Mouse (Mus musculus) kidney, embryonic 16.5 days (tissue): ENCODE results near the gene Gja4. TPM values are rescaled to one million over a fixed set of nuclear protein-coding genes. Genes with fewer than 3 reads are reported as not detected.

Experiments
- ATAC-seq: fragments of 200-750 bp; cut with Nextera tagmentation; 2 replicates; pipeline ENCODE4 v1.8.0; 2017; ENCODE audit warnings: moderate TSS enrichment; ENCODE audit not compliant: low FRiP score, low TSS enrichment
- H3K27ac ChIP-seq: fragments of 300-500 bp; sonication (generic); 2 replicates; pipeline ENCODE4 v1.5.1; 2014; ENCODE audit warnings: low read length
- H3K27me3 ChIP-seq: fragments of 300-500 bp; sonication (generic); 2 replicates; pipeline ENCODE4 v1.6.1; 2014; ENCODE audit warnings: low read length, control low read depth, mixed read lengths; ENCODE audit not compliant: insufficient read depth
- H3K36me3 ChIP-seq: fragments of 300-500 bp; sonication (generic); 2 replicates; pipeline ENCODE4 v1.6.1; 2014; ENCODE audit warnings: low read length, control low read depth, mixed read lengths; ENCODE audit not compliant: insufficient read depth
- H3K4me1 ChIP-seq: fragments of 300-500 bp; sonication (generic); 2 replicates; pipeline ENCODE4 v1.6.1; 2014; ENCODE audit warnings: low read length, control low read depth, mixed read lengths; ENCODE audit not compliant: insufficient read depth
- H3K4me2 ChIP-seq: fragments of 300-500 bp; sonication (generic); replicated peaks from 2 replicates; pipeline ENCODE4 v1.6.1; 2014; ENCODE audit warnings: low read depth, low read length
- H3K4me3 ChIP-seq: fragments of 300-500 bp; sonication (generic); 2 replicates; pipeline ENCODE4 v1.5.1; 2014; ENCODE audit warnings: mild to moderate bottlenecking, low read length
- H3K9ac ChIP-seq: fragments of 300-500 bp; sonication (generic); replicated peaks from 2 replicates; pipeline ENCODE4 v1.6.1; 2014; ENCODE audit warnings: low read length
- H3K9me3 ChIP-seq: fragments of 300-500 bp; sonication (generic); 2 replicates; pipeline ENCODE4 v1.6.1; 2016; ENCODE audit warnings: low read length, control low read depth
- WGBS: fragments of 180-500 bp; shearing (Covaris S2); extraction: QIAGEN DNeasy Blood & Tissue Kit; methylation state at CpG from one replicate; pipeline ENCODE4 v1.1.7; 2014; 5-methylcytosine and 5-hydroxymethylcytosine counted together
- polyA plus RNA-seq: library from polyadenylated mRNA; unstranded; fragments of >200 nt; fragmentation: Nextera tagmentation; extraction: Ambion mirVana; gene quantifications from 2 replicates; pipeline ENCODE4 v1.2.1, GENCODE M21; 2015

Gja4 gene
- polyA plus RNA-seq, 1 experiment from 2014 or later = 30.9 TPM

DNA sequence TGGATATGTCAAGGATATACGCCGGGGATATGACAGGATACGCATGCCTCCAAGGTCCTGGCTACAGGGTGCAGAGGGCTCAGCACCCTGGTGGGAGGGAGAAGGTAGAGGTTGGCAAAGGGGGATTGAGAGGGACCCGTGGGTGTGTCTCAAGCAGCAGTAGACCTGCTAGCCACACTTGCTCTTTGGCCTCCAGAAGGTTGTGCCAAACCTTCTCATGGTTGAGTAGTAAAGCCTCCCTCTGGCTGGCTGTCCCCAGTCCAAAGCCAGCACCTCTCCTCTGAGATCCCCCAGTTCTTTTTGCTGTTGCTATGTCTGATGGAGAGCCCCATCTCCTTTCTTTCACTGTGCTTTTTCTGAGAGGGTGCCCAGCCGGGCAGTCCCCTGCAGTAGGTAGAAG, 11.4 kb upstream of the Gja4 start:
- peaks cover 25% of the 10 kb centered on the region for H3K27me3 ChIP-seq
- no peak overlapping the region for H3K4me3 ChIP-seq
- no peaks in the 10 kb centered on the region for H3K9me3 ChIP-seq
- H3K4me1 ChIP-seq = peaks cover 10% of the 10 kb centered on the region
- 79% methylated on average over 5 of the region's 5 CpGs for WGBS
- no peak overlapping the region for H3K4me2 ChIP-seq
- H3K36me3 ChIP-seq = no peaks in the 10 kb centered on the region
- H3K27ac ChIP-seq = no peak overlapping the region
- ATAC-seq = no peak
- no peak overlapping the region for H3K9ac ChIP-seq

DNA sequence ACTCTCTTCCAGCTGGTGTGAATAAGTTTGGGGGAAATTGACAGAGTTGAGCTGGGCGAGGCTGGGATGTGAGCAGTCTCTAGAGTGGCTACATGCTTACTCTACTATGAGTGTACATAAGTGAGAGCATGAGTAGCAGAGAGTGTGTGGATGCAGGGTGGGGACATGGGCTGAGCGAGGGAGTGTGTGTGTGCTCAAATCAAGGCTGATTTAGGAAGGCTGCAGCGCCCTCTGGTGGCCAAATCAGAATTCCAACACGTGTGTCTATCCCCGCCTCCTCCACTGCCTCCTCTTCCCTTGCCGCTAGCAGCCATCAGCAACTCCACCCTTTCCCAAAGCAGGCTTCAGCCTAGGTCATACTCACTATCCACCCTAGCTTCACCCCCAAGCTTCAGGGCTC, 10.9 kb upstream of the Gja4 start:
- no peaks in the 10 kb centered on the region for H3K36me3 ChIP-seq
- no peak overlapping the region for H3K9ac ChIP-seq
- peak; percentile 78 for ATAC-seq
- no peaks in the 10 kb centered on the region for H3K9me3 ChIP-seq
- H3K4me3 ChIP-seq = no peak overlapping the region
- H3K27ac ChIP-seq = no peak overlapping the region
- WGBS = 10% methylated on average over 6 of the region's 6 CpGs
- H3K4me2 ChIP-seq = no peak overlapping the region
- H3K27me3 ChIP-seq = peaks cover 20% of the 10 kb centered on the region
- peaks cover 7% of the 10 kb centered on the region for H3K4me1 ChIP-seq

DNA sequence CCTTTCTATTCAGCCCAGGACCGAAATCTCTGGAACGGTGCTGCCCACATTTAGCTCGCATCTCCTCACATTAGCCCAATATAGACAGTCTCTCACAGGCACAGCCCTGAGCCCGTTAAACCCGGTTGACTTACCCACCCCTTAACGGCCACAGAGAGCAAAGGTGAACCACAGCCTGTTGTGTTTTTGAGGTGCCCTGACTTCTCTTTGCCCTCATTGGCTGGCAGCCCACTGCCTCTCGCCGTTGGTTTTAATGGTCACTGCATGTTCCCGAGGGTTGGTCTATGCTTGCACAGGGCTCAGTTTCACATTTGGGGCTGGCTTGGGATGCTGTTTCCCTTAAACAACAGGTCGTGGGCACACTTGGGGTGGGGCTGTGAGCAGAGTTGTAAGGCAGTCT, 10.5 kb upstream of the Gja4 start:
- no peak overlapping the region for H3K4me3 ChIP-seq
- no peaks in the 10 kb centered on the region for H3K36me3 ChIP-seq
- H3K27ac ChIP-seq = no peak overlapping the region
- no peak for ATAC-seq
- peaks cover 16% of the 10 kb centered on the region for H3K27me3 ChIP-seq
- WGBS = 61% methylated on average over 10 of the region's 10 CpGs
- H3K9me3 ChIP-seq = no peaks in the 10 kb centered on the region
- no peak overlapping the region for H3K4me2 ChIP-seq
- no peak overlapping the region for H3K9ac ChIP-seq
- H3K4me1 ChIP-seq = peaks cover 2% of the 10 kb centered on the region; the same call in 1 of the 2 replicates

DNA sequence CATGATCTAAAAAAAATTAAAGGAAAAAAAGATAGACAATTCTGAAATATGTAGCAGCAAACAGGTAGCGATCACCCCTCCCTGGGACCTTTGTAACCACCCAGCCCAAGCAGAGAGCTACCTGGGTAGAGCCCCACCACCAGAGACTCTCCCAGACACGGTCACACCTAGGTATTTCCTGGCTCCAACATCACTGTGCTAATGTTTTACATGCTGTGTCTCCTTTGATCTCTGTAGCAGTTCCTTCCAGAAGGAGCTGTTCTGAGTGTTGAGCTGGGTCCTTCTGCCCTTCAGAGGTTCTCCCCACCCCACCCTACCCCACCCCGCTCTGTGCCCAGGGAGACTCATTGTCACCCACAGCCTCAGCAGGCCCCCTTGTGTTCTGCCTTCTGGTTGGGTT, 9.8 kb upstream of the Gja4 start:
- no peak for ATAC-seq
- Histone ChIP-seq H3K9me3 (no peaks in the 10 kb centered on the region), H3K36me3 (no peaks in the 10 kb centered on the region), H3K27ac (no peak overlapping the region), H3K4me3 (no peak overlapping the region), H3K27me3 (peaks cover 13% of the 10 kb centered on the region), H3K4me1 (no peaks in the 10 kb centered on the region), H3K9ac (no peak overlapping the region), H3K4me2 (no peak overlapping the region)
- WGBS = 71% methylated on average over 3 of the region's 3 CpGs

DNA sequence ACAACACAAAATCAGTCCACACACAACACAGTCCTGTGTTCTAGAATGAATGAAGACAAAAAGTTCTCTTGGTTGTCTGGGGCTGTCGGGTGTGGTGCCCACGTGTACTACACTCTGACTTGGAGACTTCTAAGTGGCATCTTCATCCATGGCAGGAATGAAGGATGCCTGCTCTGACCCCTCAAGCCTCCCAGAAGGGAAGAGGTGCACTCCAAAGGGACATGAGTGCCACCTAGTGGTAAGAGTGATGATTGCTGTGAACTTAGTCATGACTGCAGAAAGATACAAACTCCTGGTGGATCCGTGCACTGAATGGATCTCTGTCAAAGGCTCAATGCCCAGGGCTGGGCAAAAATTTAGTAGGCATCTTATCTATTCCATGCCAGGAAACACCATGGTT, 5.8 kb upstream of the Gja4 start:
- Histone ChIP-seq H3K27me3 (0 out of 2 replicates have a peak, but pooled peaks cover 5% of the 10 kb centered on the region), H3K4me3 (no peak overlapping the region), H3K4me2 (no peak overlapping the region), H3K27ac (no peak overlapping the region), H3K9me3 (no peaks in the 10 kb centered on the region), H3K36me3 (no peaks in the 10 kb centered on the region), H3K4me1 (no peaks in the 10 kb centered on the region), H3K9ac (no peak overlapping the region)
- WGBS = 1% methylated on average over 3 of the region's 3 CpGs
- peak; percentile 47; the same call in 1 of the 2 replicates for ATAC-seq

DNA sequence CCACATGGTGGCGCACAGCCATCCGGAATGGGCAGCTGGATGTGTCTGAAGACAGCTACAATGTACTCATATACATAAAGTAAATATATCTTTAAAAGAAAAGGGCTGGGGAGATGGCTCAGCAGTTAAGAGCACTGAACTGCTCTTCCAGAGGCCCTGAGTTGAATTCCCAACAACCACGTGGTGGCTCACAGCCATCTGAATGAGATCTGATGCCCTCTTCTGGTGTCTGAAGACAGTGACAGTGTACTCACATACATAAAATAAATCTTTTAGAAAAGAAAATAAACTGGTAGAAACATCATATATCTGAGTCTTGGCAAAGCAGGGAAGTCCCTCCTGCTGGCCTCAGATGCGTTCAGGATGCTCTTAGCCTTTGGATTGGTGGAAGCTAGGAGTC, 3.3 kb upstream of the Gja4 start:
- 55% methylated on average over 4 of the region's 4 CpGs for WGBS
- Histone ChIP-seq H3K4me3 (no peak overlapping the region), H3K4me2 (no peak overlapping the region), H3K36me3 (no peaks in the 10 kb centered on the region), H3K27ac (no peak overlapping the region), H3K9me3 (no peaks in the 10 kb centered on the region), H3K4me1 (peaks cover 12% of the 10 kb centered on the region), H3K27me3 (peaks cover 20% of the 10 kb centered on the region), H3K9ac (no peak overlapping the region)
- no peak for ATAC-seq

DNA sequence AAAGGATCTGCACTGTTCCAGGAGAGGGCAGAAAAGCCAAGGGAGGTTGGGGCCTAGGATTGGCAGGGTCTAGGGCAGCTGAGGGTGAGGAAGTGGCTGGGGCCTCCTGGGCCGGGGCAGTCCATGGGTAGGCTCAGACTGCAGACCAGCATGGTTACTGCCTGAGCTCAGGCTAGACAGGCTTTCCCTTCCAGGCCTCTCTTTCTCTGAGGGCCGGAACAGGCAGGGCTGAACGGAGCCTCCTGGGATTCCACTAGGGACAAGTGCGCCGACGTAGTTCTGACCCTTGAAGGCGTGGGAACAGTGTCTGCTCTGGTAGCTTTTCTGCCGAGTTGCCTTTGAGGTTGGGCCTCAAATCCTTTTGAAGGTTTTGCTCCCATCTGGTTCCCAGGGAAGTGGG, 1.9 kb upstream of the Gja4 start:
- H3K27ac ChIP-seq = no peak overlapping the region
- H3K9me3 ChIP-seq = no peaks in the 10 kb centered on the region
- no peak overlapping the region for H3K4me3 ChIP-seq
- 81% methylated on average over 8 of the region's 8 CpGs for WGBS
- H3K36me3 ChIP-seq = no peaks in the 10 kb centered on the region
- no peak overlapping the region for H3K9ac ChIP-seq
- ATAC-seq = no peak
- peaks cover 12% of the 10 kb centered on the region for H3K4me1 ChIP-seq
- H3K27me3 ChIP-seq = peaks cover 23% of the 10 kb centered on the region
- H3K4me2 ChIP-seq = no peak overlapping the region

DNA sequence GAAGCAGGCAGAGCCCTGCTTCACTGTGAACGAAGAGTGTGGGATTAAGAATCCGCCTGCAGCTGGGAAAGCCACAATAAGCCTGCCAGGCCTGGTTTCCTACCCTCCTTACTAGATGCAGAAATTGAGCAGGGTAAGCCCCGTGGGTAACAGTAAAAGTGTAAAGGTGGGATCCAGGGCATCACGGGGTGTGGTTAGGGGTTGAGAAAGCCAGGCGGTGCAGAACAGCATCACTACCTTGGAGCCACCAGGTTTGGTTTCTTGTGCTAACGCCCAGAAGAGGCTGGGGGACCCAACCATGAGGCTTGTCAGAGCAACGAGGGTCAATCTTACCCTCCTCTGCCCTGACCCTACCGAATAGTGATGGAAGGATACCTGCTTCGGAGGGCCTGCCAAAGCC, 746 bp upstream of the Gja4 start:
- no peak overlapping the region; the same call in 1 of the 2 replicates for H3K9ac ChIP-seq
- peaks cover 23% of the 10 kb centered on the region for H3K27me3 ChIP-seq
- no peaks in the 10 kb centered on the region for H3K36me3 ChIP-seq
- H3K4me2 ChIP-seq = no peak overlapping the region; the same call in 1 of the 2 replicates
- H3K4me1 ChIP-seq = peaks cover 12% of the 10 kb centered on the region
- ATAC-seq = no peak
- no peak overlapping the region for H3K4me3 ChIP-seq
- H3K27ac ChIP-seq = no peak overlapping the region
- 56% methylated on average over 9 of the region's 9 CpGs for WGBS
- no peaks in the 10 kb centered on the region for H3K9me3 ChIP-seq

DNA sequence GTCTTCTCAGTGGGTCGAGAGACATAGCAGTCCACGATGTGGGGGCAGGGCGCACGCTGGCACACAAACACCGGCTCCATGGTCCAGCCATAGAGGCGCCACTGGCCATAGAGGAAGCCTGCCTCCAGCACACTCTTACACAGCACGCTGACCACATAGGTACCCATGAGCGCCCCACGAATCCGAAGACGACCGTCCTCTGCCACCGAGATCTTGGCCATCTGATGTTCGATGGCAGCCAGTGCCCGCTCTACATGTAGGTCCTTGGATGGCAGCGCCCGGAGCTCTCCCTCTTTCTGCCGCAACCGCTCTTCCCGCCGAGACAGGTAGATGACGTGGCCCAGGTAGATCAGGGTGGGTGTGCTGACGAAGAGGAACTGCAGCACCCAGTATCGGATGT, 1.5 kb downstream of the Gja4 start:
- Histone ChIP-seq H3K36me3 (no peaks in the 10 kb centered on the region), H3K4me2 (peak overlapping the region; percentile 26; the same call in 1 of the 2 replicates), H3K9ac (no peak overlapping the region), H3K27me3 (peaks cover 23% of the 10 kb centered on the region), H3K27ac (no peak overlapping the region), H3K4me1 (peaks cover 12% of the 10 kb centered on the region), H3K9me3 (no peaks in the 10 kb centered on the region), H3K4me3 (peak overlapping the region; percentile 60)
- 64% methylated on average over 24 of the region's 24 CpGs for WGBS
- ATAC-seq = no peak

DNA sequence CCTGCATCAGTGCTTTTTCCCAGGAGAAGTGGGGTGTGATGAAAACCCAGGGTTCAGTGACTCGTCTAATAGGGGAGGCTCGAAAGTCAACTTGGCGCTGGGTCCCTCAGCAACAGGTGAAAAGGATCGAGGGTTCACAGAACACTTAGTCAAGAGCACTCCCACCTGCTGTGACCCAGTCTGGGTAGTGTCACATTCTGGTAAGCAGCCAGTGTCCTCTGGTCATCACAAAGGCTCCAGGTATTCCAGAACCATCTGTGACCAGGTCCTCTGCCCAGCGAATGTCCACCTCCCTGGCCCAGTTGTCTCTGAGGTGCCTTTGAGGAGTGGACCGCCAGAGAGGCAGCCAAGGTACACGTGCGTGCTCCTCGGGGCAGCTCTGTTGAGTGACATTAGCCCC, 2.3 kb downstream of the Gja4 start:
- no peak overlapping the region for H3K4me2 ChIP-seq
- H3K4me1 ChIP-seq = peaks cover 12% of the 10 kb centered on the region
- H3K27ac ChIP-seq = no peak overlapping the region
- peaks cover 23% of the 10 kb centered on the region for H3K27me3 ChIP-seq
- no peaks in the 10 kb centered on the region for H3K9me3 ChIP-seq
- H3K9ac ChIP-seq = no peak overlapping the region
- ATAC-seq = no peak
- H3K36me3 ChIP-seq = no peaks in the 10 kb centered on the region
- H3K4me3 ChIP-seq = 0 out of 2 replicates have a peak overlapping the region, but pooled peaks have one; percentile 60
- WGBS = 47% methylated on average over 9 of the region's 9 CpGs
